Mouse (Mus musculus) CH12.LX (cell line): ENCODE data around the gene Slc15a3. TPM values are rescaled to one million over a fixed set of nuclear protein-coding genes. Genes with fewer than 3 reads are reported as not detected.

Experiments
- DNase-seq: peaks from one replicate; pipeline ENCODE4 v3.0.0-alpha.2; 2013; ENCODE audit errors: extremely low read depth
- H3K27ac ChIP-seq: 2 replicates; pipeline ENCODE4 v1.5.1; 2012; ENCODE audit warnings: low read depth, mild to moderate bottlenecking, control low read depth, moderate library complexity; ENCODE audit not compliant: insufficient read depth
- H3K27me3 ChIP-seq: replicated peaks from 2 replicates; pipeline ENCODE3; 2012; ENCODE audit warnings: inconsistent platforms
- H3K36me3 ChIP-seq, 2 experiments: replicated peaks in 1 of 2; 2 replicates each; pipeline versions ENCODE3 to v1.6.1; 2012; ENCODE audit warnings: inconsistent platforms in 1 of 2, low read length in 1 of 2, mild to moderate bottlenecking in 1 of 2, mixed read lengths in 1 of 2, moderate library complexity in 1 of 2; ENCODE audit not compliant: control insufficient read depth in 1 of 2, insufficient read depth in 1 of 2
- H3K4me1 ChIP-seq, 2 experiments: 2 replicates each; pipeline ENCODE4 v1.6.1; 2012; ENCODE audit warnings: inconsistent platforms in 1 of 2, moderate library complexity in 1 of 2; ENCODE audit not compliant: insufficient read depth in 2 of 2, control insufficient read depth in 1 of 2
- H3K4me2 ChIP-seq: 2 replicates; pipeline ENCODE4 v1.6.1; 2012; ENCODE audit warnings: low read depth, mild to moderate bottlenecking, control low read depth; ENCODE audit not compliant: poor library complexity, insufficient read depth, severe bottlenecking
- H3K4me3 ChIP-seq, 3 experiments: fragments of 150-350 bp in 1 of 3; sonication (generic) in 1 of 3; replicated peaks in 1 of 3; 2 replicates each; pipeline versions ENCODE3 to v1.5.1; 2011 to 2012; ENCODE audit warnings: low read depth in 2 of 3, low read length in 2 of 3, mild to moderate bottlenecking in 2 of 3, moderate library complexity in 2 of 3, control low read depth in 1 of 3, improper control_type of control experiment in 1 of 3, inconsistent platforms in 1 of 3, mixed read lengths in 1 of 3; ENCODE audit not compliant: poor library complexity in 1 of 3
- H3K79me2 ChIP-seq: replicated peaks from 2 replicates; pipeline ENCODE4 v1.6.1; 2012; ENCODE audit warnings: mild to moderate bottlenecking, moderate library complexity; ENCODE audit not compliant: control insufficient read depth, poor library complexity, insufficient read depth, severe bottlenecking; ENCODE audit errors: extremely low read depth
- H3K9ac ChIP-seq: 2 replicates; pipeline ENCODE4 v1.6.1; 2012; ENCODE audit warnings: low read depth, mild to moderate bottlenecking, control low read depth, moderate library complexity; ENCODE audit not compliant: insufficient read depth
- H3K9me3 ChIP-seq: replicated peaks from 2 replicates; pipeline ENCODE3; 2012; ENCODE audit warnings: low read length, inconsistent platforms, mixed read lengths
- CHD1 ChIP-seq: IDR thresholded peaks from 2 replicates; pipeline ENCODE4 v1.6.1; 2012; ENCODE audit warnings: low read depth, low read length, improper control_type of control experiment, inconsistent platforms
- ELF1 ChIP-seq: IDR thresholded peaks from 2 replicates; pipeline ENCODE4 v1.6.1; 2014; ENCODE audit warnings: low read depth, mild to moderate bottlenecking, inconsistent platforms, low read length, improper control_type of control experiment
- ETS1 ChIP-seq: conservative IDR thresholded peaks from 2 replicates; pipeline ENCODE4 v1.6.1; 2012; ENCODE audit warnings: low read depth, mild to moderate bottlenecking, inconsistent platforms, low read length, improper control_type of control experiment, moderate library complexity
- IRF4 ChIP-seq: IDR thresholded peaks from 2 replicates; pipeline ENCODE4 v1.6.1; 2014; ENCODE audit warnings: low read depth, mild to moderate bottlenecking, inconsistent platforms, low read length, improper control_type of control experiment
- JUN ChIP-seq: IDR thresholded peaks from 2 replicates; pipeline ENCODE4 v1.6.1; 2011; ENCODE audit warnings: low read depth, mild to moderate bottlenecking, low read length, improper control_type of control experiment, moderate library complexity; ENCODE audit not compliant: insufficient read depth
- JUND ChIP-seq: conservative IDR thresholded peaks from 2 replicates; pipeline ENCODE4 v1.6.1; 2011; ENCODE audit warnings: low read depth, low read length, improper control_type of control experiment
- KAT2A ChIP-seq: IDR thresholded peaks from 2 replicates; pipeline ENCODE4 v1.6.1; 2012; ENCODE audit warnings: low read length, improper control_type of control experiment, inconsistent platforms; ENCODE audit not compliant: insufficient replicate concordance
- MAX ChIP-seq: IDR thresholded peaks from 2 replicates; pipeline ENCODE4 v1.6.1; 2011; ENCODE audit warnings: low read length, improper control_type of control experiment
- MEF2A ChIP-seq: IDR thresholded peaks from 2 replicates; pipeline ENCODE4 v1.6.1; 2014; ENCODE audit warnings: low read depth, mild to moderate bottlenecking, inconsistent platforms, low read length, improper control_type of control experiment, borderline replicate concordance
- MXI1 ChIP-seq: IDR thresholded peaks from 2 replicates; pipeline ENCODE4 v1.6.1; 2011; ENCODE audit warnings: mild to moderate bottlenecking, low read depth, low read length, improper control_type of control experiment
- MYC ChIP-seq: IDR thresholded peaks from 2 replicates; pipeline ENCODE4 v1.6.1; 2011; ENCODE audit warnings: low read depth, mild to moderate bottlenecking, improper control_type of control experiment, low read length
- NRF1 ChIP-seq: IDR thresholded peaks from 2 replicates; pipeline ENCODE4 v1.6.1; 2014; ENCODE audit warnings: low read depth, mild to moderate bottlenecking, inconsistent platforms, low read length, improper control_type of control experiment, moderate library complexity
- POLR2A ChIP-seq: IDR thresholded peaks from 2 replicates; pipeline ENCODE4 v1.6.1; 2011; ENCODE audit warnings: low read depth, mild to moderate bottlenecking, improper control_type of control experiment, low read length
- RCOR1 ChIP-seq: conservative IDR thresholded peaks from 2 replicates; pipeline ENCODE4 v1.6.1; 2012; ENCODE audit warnings: low read depth, mild to moderate bottlenecking, inconsistent platforms, low read length, improper control_type of control experiment
- SIN3A ChIP-seq: IDR thresholded peaks from 2 replicates; pipeline ENCODE4 v1.6.1; 2012; ENCODE audit warnings: low read length, improper control_type of control experiment, inconsistent platforms
- TBP ChIP-seq: conservative IDR thresholded peaks from 2 replicates; pipeline ENCODE4 v1.6.1; 2011; ENCODE audit warnings: low read depth, low read length, improper control_type of control experiment
- TCF12 ChIP-seq: IDR thresholded peaks from 2 replicates; pipeline ENCODE4 v1.6.1; 2014; ENCODE audit warnings: low read depth, mild to moderate bottlenecking, inconsistent platforms, low read length, improper control_type of control experiment
- UBTF ChIP-seq: IDR thresholded peaks from 2 replicates; pipeline ENCODE4 v1.6.1; 2012; ENCODE audit warnings: low read depth, mild to moderate bottlenecking, inconsistent platforms, low read length, improper control_type of control experiment, moderate library complexity
- USF1 ChIP-seq: IDR thresholded peaks from 2 replicates; pipeline ENCODE4 v1.6.1; 2014; ENCODE audit warnings: low read depth, mild to moderate bottlenecking, inconsistent platforms, low read length, improper control_type of control experiment
- USF2 ChIP-seq: conservative IDR thresholded peaks from 2 replicates; pipeline ENCODE4 v1.6.1; 2011; ENCODE audit warnings: low read depth, low read length, improper control_type of control experiment
- ZC3H11A ChIP-seq: IDR thresholded peaks from 2 replicates; pipeline ENCODE4 v1.6.1; 2012; ENCODE audit warnings: low read depth, mild to moderate bottlenecking, inconsistent platforms, low read length, improper control_type of control experiment
- ZKSCAN1 ChIP-seq: IDR thresholded peaks from 2 replicates; pipeline ENCODE4 v1.6.1; 2012; ENCODE audit warnings: low read depth, inconsistent platforms, low read length, improper control_type of control experiment, borderline replicate concordance
- ZMIZ1 ChIP-seq: IDR thresholded peaks from 2 replicates; pipeline ENCODE4 v1.6.1; 2012; ENCODE audit warnings: low read depth, mild to moderate bottlenecking, inconsistent platforms, low read length, improper control_type of control experiment
- ZNF384 ChIP-seq: IDR thresholded peaks from 2 replicates; pipeline ENCODE4 v1.6.1; 2012; ENCODE audit warnings: low read depth, low read length, improper control_type of control experiment, inconsistent platforms
- dilution Hi-C: fragments of 300-500 bp; cut with MboI; formaldehyde crosslinking; loops from 2 replicates; pipeline ENCODE4 v1.14.3; 2020; ENCODE audit warnings: low sequenced_read_pairs; ENCODE audit not compliant: extremely low pct_unique_long_range_greater_than_20kb, extremely low pct_ligation_motif_present
- in situ Hi-C: fragments of 300-500 bp; cut with MboI; formaldehyde crosslinking; loops from 3 replicates; pipeline ENCODE4 v1.14.3; 2019; ENCODE audit warnings: low sequenced_read_pairs, low pct_ligation_motif_present, low pct_unique_long_range_greater_than_20kb, mixed read lengths
- polyA plus RNA-seq: library from polyadenylated mRNA; unstranded; fragments of >175 nt; gene quantifications from 2 replicates; pipeline ENCODE4 v1.2.1, GENCODE M21; 2012; ENCODE audit warnings: low read depth; ENCODE audit not compliant: insufficient read length
- total RNA-seq, 2 experiments: library from RNA; depleted of rRNA; stranded (reverse); fragments of 300-350 nt in 1 of 2; fragments of >200 nt in 1 of 2; gene quantifications; 2 replicates each; pipeline ENCODE4 v1.2.3; 2012 to 2014

The Slc15a3 gene
- total and polyA plus RNA-seq, 3 experiments: 84.5 to 219 (median 94.3) TPM

- no peaks in the 10 kb centered on the region for H3K27me3 ChIP-seq
- in situ Hi-C loops (no loop called here), dilution Hi-C loops (no loop called here)
- H3K79me2 ChIP-seq: peaks cover 2% of the 10 kb centered on the region; the same call in 1 of the 2 replicates
- H3K4me3 ChIP-seq: no peak overlapping the region
- no peaks in the 10 kb centered on the region for H3K9me3 ChIP-seq
- H3K27ac ChIP-seq: no peak overlapping the region
- peaks cover 37 to 64% of the 10 kb centered on the region in 2 experiments for H3K36me3 ChIP-seq
- TF ChIP-seq SIN3A: no peak
- TF ChIP-seq TBP: no peak
- no peak for TF ChIP-seq ZMIZ1
- no peak for TF ChIP-seq CHD1
- no peak for TF ChIP-seq IRF4
- TF ChIP-seq POLR2A: no peak
- TF ChIP-seq ZNF384: no peak
- no peak for TF ChIP-seq ETS1
- TF ChIP-seq ZC3H11A: no peak
- TF ChIP-seq, all 38 proteins: peak for 0
- Histone ChIP-seq H3K4me1 (no peaks in the 10 kb centered on the region; a peak in 1 of 4 replicates), H3K9ac (no peak overlapping the region), H3K4me2 (no peak overlapping the region)
- no peak for DNase-seq
These were observed 31.9 kb downstream of the Slc15a3 start for GRCm38 (mm10) chr19:10871328-10871961.

GRCm38 (mm10) chr19:10878201-10878837 lies 38.8 kb downstream of the Slc15a3 start:
- in situ Hi-C loops (loop anchor here (5.0 kb wide), 1 partner anchor 36 kb away; no protein-coding TSS in a partner anchor), dilution Hi-C loops (no loop called here)
- Histone ChIP-seq H3K27me3 (no peaks in the 10 kb centered on the region), H3K4me2 (no peak overlapping the region), H3K36me3 (peaks cover 17 to 49% of the 10 kb centered on the region in 2 experiments), H3K79me2 (peaks cover 10% of the 10 kb centered on the region), H3K9me3 (no peaks in the 10 kb centered on the region), H3K4me1 (peaks cover 6 to 34% of the 10 kb centered on the region in 2 experiments), H3K4me3 (no peak overlapping the region), H3K27ac (no peak overlapping the region), H3K9ac (no peak overlapping the region)
- DNase-seq: no peak
- no peak for TF ChIP-seq ELF1
- TF ChIP-seq SIN3A: no peak
- TF ChIP-seq USF1: no peak
- no peak for TF ChIP-seq JUND
- TF ChIP-seq ZC3H11A: no peak
- TF ChIP-seq MAX: no peak
- no peak for TF ChIP-seq TCF12
- no peak for TF ChIP-seq MYC
- no peak for TF ChIP-seq USF2
- no peak for TF ChIP-seq ZKSCAN1
- no peak for TF ChIP-seq MEF2A
- TF ChIP-seq MXI1: no peak
- TF ChIP-seq KAT2A: no peak
- no peak for TF ChIP-seq UBTF
- TF ChIP-seq NRF1: no peak
- TF ChIP-seq JUN: no peak
- no peak for TF ChIP-seq RCOR1
- TF ChIP-seq, all 38 proteins: peak for 0
